Mouse (Mus musculus) spleen, adult 2 months (tissue): ENCODE measurements around the gene Gfer. TPM values are rescaled to one million over a fixed set of nuclear protein-coding genes. Genes with fewer than 3 reads are reported as not detected.
A peak's percentile ranks its signal among the peaks of the same experiment; 100 is the strongest.

ENCODE experiments used
- DNase-seq, 2 experiments: peaks; one replicate each; pipeline versions ENCODE4 v3.0.0 to v3.0.0-alpha.2; 2012 to 2021; ENCODE audit warnings: low spot score in 2 of 2, low read depth in 1 of 2
- H3K27ac ChIP-seq: fragments of 200-500 bp; 2 replicates; pipeline ENCODE4 v1.5.1; 2012; ENCODE audit warnings: low read length, inconsistent platforms; ENCODE audit not compliant: insufficient read depth
- H3K27me3 ChIP-seq: fragments of 200-500 bp; 2 replicates; pipeline ENCODE4 v1.6.1; 2012; ENCODE audit warnings: mild to moderate bottlenecking, moderate library complexity, low read length, inconsistent platforms; ENCODE audit not compliant: control insufficient read depth, insufficient read depth
- H3K36me3 ChIP-seq: fragments of 200-500 bp; 2 replicates; pipeline ENCODE4 v1.6.1; 2012; ENCODE audit warnings: mild to moderate bottlenecking, low read length, inconsistent platforms; ENCODE audit not compliant: control insufficient read depth, insufficient read depth
- H3K4me1 ChIP-seq: fragments of 200-500 bp; 2 replicates; pipeline ENCODE4 v1.6.1; 2011; ENCODE audit warnings: inconsistent platforms; ENCODE audit not compliant: control insufficient read depth, insufficient read depth, insufficient read length
- H3K4me3 ChIP-seq: fragments of 200-500 bp; 2 replicates; pipeline ENCODE4 v1.5.1; 2011; ENCODE audit warnings: mild to moderate bottlenecking, inconsistent platforms; ENCODE audit not compliant: insufficient read depth, insufficient read length; ENCODE audit errors: extremely low read depth
- CTCF ChIP-seq: fragments of 200-500 bp; IDR thresholded peaks from 2 replicates; pipeline ENCODE4 v1.5.1; 2011; ENCODE audit warnings: mild to moderate bottlenecking, inconsistent platforms; ENCODE audit not compliant: insufficient read depth, insufficient read length, insufficient replicate concordance; ENCODE audit errors: extremely low read depth
- POLR2A ChIP-seq: fragments of 200-500 bp; IDR thresholded peaks from 2 replicates; pipeline ENCODE4 v1.6.1; 2011; ENCODE audit warnings: low read depth, low read length, inconsistent platforms
- WGBS: fragments of 180-500 bp; shearing (Covaris S2); methylation state at CpG from one replicate; pipeline ENCODE4 v1.1.7; 2018; 5-methylcytosine and 5-hydroxymethylcytosine counted together
- polyA plus RNA-seq: library from polyadenylated mRNA; depleted of rRNA; stranded (reverse); fragments of >200 nt; gene quantifications from 2 replicates; pipeline ENCODE4 v1.2.3, GENCODE M21; 2012

Gfer gene
- polyA plus RNA-seq, 1 experiment, result 13.8 TPM

- TF ChIP-seq CTCF (no peak), POLR2A (no peak)
- Histone ChIP-seq H3K4me1 (peaks cover 6% of the 10 kb centered on the region; the same call in 1 of the 2 replicates), H3K27ac (no peak within 1 kb of the TSS), H3K36me3 (no peaks in the 10 kb centered on the region), H3K27me3 (peaks cover 10% of the 10 kb centered on the region), H3K4me3 (peak within 1 kb of the TSS; percentile 26; the same call in 1 of the 2 replicates)
- 6% methylated on average over 47 of the region's 47 CpGs for WGBS
- DNase-seq, result no peak
Measured at GRCm38 (mm10) chr17:24658017-24658758, 37.8 kb downstream of the Gfer start, which contains the start of gene Npw. Gene Npw, minus strand, starts transcription at chr17:24658457.

GRCm38 (mm10) chr17:24654969-24655368, 41.0 kb downstream of the Gfer start:
- 81% methylated on average over 4 of the region's 4 CpGs for WGBS
- TF ChIP-seq CTCF, result no peak
- no peak for TF ChIP-seq POLR2A
- H3K27me3 ChIP-seq, result peaks cover 15% of the 10 kb centered on the region
- no peak for DNase-seq
- no peak overlapping the region for H3K4me3 ChIP-seq
- H3K27ac ChIP-seq, result no peak overlapping the region
- H3K36me3 ChIP-seq, result no peaks in the 10 kb centered on the region
- H3K4me1 ChIP-seq, result peaks cover 6% of the 10 kb centered on the region; the same call in 1 of the 2 replicates

GRCm38 (mm10) chr17:24653967-24654710, 41.8 kb downstream of the Gfer start:
- Histone ChIP-seq H3K27ac (no peak overlapping the region), H3K4me1 (peaks cover 10% of the 10 kb centered on the region), H3K4me3 (no peak overlapping the region), H3K36me3 (no peaks in the 10 kb centered on the region), H3K27me3 (peaks cover 18% of the 10 kb centered on the region)
- TF ChIP-seq POLR2A (no peak), CTCF (peak; percentile 97)
- peak; percentile 32 to 57 for DNase-seq
- WGBS, result 10% methylated on average over 19 of the region's 19 CpGs

- Histone ChIP-seq H3K4me1 (peaks cover 4% of the 10 kb centered on the region), H3K4me3 (no peak overlapping the region), H3K27me3 (peaks cover 10% of the 10 kb centered on the region), H3K27ac (no peak overlapping the region), H3K36me3 (no peaks in the 10 kb centered on the region)
- no peak for DNase-seq
- TF ChIP-seq CTCF, result no peak
- TF ChIP-seq POLR2A, result no peak
- 53% methylated on average over 3 of the region's 3 CpGs for WGBS
Measured at GRCm38 (mm10) chr17:24651835-24652234, 44.1 kb downstream of the Gfer start.

GRCm38 (mm10) chr17:24650766-24651165, 45.2 kb downstream of the Gfer start:
- H3K36me3 ChIP-seq, result no peaks in the 10 kb centered on the region
- H3K4me1 ChIP-seq, result peaks cover 4% of the 10 kb centered on the region
- no peak overlapping the region for H3K4me3 ChIP-seq
- TF ChIP-seq POLR2A (no peak), CTCF (no peak)
- peaks cover 8% of the 10 kb centered on the region for H3K27me3 ChIP-seq
- 88% methylated on average over 4 of the region's 4 CpGs for WGBS
- H3K27ac ChIP-seq, result 0 out of 2 replicates have a peak overlapping the region, but pooled peaks have one; percentile 6
- no peak for DNase-seq

GRCm38 (mm10) chr17:24650070-24650616, 45.8 kb downstream of the Gfer start, which contains the start of gene Slc9a3r2:
Gene Slc9a3r2, minus strand, starts transcription at chr17:24650327.
- TF ChIP-seq CTCF, result no peak
- no peak for TF ChIP-seq POLR2A
- H3K36me3 ChIP-seq, result no peaks in the 10 kb centered on the region
- H3K4me1 ChIP-seq, result peaks cover 4% of the 10 kb centered on the region
- no peak for DNase-seq
- peak within 1 kb of the TSS; percentile 52 for H3K4me3 ChIP-seq
- WGBS, result 1% methylated on average over 36 of the region's 41 CpGs
- H3K27me3 ChIP-seq, result peaks cover 8% of the 10 kb centered on the region
- peak within 1 kb of the TSS; percentile 49 for H3K27ac ChIP-seq
